Mouse (Mus musculus): ENCODE data around the gene Igfbp5.

The Igfbp5 gene

DNA sequence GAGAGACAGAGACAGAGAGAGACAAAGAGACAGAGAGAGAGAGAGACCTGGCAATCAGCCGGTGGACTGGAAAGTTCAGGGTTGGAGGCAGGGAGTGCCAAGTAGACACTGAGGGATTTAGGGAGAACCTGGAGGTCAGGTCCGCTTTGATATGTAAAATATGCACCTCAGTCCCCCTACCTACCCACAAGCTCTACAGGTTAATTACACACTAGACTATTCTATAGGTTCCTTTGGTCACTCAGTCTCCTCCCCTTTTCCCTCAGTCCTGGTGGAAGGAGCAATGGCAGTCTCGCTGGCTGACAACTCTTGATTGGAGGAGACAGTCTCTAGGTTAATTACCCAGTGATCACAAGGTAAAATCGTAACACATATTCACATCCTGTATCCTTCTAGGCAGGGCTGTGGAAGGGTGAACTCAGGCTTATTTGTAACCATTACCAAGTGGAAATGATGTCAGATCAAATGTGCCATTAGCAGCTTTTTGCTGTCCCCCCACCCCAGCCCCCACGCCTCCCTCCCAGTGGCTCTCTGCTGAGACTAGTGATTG, 61.5 kb downstream of the Igfbp5 start:
- in situ Hi-C loops (cut with MboI, MseI): no loop called here

DNA sequence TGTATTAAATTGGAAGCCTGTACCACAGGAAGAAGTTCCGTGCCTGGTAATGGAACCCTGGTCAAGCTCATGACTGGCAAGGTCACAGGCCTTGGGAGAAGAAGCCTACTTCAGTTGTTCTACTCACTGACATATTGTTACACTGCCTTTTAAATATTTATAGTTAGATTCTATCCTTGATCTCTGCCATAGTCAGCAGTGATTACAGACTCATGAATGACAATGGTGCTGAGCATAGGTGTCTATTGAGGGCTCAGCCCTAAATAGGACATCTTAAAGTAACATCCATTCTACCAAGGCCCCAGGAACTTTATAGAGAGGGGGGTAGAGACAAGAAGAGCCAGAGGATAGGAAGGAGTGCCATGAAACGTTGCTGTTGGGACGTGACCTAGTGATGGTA, 63.6 kb downstream of the Igfbp5 start:
- in situ Hi-C loops (cut with MboI, MseI): no loop called here

DNA sequence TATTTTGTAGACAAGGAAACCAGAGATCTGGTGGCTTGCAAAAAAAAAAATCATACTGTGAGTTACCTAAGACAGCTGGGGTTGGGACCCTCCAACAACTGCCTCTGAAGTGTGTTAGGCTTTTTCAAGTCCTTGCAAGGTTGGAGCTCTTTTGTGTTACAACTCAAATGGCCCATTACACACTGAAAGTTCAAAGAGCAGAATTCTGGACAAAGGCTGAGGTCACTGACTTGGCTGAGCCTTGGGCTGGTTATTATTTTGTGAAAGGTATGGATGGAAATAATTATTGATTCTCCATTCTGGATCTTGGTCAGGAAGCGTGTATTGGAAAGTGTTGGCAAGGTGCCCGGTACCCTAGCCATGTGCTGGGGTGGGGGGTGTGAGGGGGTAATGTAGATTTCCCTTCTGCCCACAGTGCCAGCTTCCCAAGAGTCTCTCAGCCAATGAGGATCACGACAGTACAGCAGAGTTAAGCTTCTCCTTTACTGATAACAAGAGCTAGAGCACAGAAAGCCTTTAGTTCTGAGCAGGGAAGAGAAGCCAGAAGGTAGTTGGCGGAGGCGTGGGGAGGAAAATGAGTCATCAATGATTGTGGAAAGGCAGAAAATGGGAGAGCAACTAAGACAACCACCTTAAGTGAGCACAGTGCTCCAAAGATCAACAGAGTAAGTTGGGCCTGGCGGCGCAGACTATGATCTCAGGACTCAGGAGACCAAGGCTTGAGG, 64.6 kb downstream of the Igfbp5 start:
- in situ Hi-C loops (cut with MboI, MseI): no loop called here

DNA sequence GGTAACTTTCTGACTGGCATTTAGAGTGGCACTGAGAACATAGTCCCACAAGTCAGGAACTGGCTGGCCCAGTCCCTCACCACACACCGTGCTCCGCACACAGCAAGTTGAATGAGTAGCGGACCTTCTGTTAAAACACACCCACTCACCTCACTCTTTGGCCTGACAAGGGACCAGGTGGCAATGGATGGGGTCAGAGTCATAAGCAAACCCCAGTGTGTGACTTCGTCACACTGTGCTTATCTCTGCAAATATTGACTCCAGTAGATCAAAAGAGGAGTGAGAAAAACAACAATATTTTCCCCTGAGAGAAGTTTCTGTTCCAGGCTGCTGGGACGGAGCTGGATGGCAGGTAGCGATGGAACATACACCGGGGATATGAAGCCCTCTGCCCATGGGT, 65.4 kb downstream of the Igfbp5 start:
- in situ Hi-C loops (cut with MboI, MseI): no loop called here
